Mouse (Mus musculus): ENCODE data around the gene Gm36864. TPM values are rescaled to one million over a fixed set of nuclear protein-coding genes. Genes with fewer than 3 reads are reported as not detected.

Gene Gm36864
- polyA plus RNA-seq, 1 experiment: not detected

GRCm38 (mm10) chr7:44268117-44268516 lies 32.1 kb downstream of the Gm36864 start:
- H3K27ac ChIP-seq (ENCODE audit: control insufficient read depth, insufficient read depth, low read length): no peak overlapping the region
- no peaks in the 10 kb centered on the region for H3K27me3 ChIP-seq (ENCODE audit: control insufficient read depth, insufficient read depth, low read length)
- 91% methylated on average over 11 of the region's 11 CpGs for WGBS
- no peaks in the 10 kb centered on the region for H3K36me3 ChIP-seq (ENCODE audit: control insufficient read depth, insufficient read depth, low read length)
- no peak for TF ChIP-seq CTCF (IDR thresholded peaks at IDR 0.05; ENCODE audit: borderline replicate concordance, control insufficient read depth, extremely low read depth, insufficient read depth, low read length, poor library complexity)
- no peak for TF ChIP-seq POLR2A (IDR thresholded peaks at IDR 0.05; ENCODE audit: control insufficient read depth, extremely low read depth, insufficient read depth, low read length, poor library complexity)
- H3K4me1 ChIP-seq (replicated peaks; ENCODE audit: control insufficient read depth, insufficient read depth, low read length): peaks cover 3% of the 10 kb centered on the region
- no peak for DNase-seq
- H3K4me3 ChIP-seq (ENCODE audit: control insufficient read depth, insufficient read depth, low read length): no peak overlapping the region

DNA sequence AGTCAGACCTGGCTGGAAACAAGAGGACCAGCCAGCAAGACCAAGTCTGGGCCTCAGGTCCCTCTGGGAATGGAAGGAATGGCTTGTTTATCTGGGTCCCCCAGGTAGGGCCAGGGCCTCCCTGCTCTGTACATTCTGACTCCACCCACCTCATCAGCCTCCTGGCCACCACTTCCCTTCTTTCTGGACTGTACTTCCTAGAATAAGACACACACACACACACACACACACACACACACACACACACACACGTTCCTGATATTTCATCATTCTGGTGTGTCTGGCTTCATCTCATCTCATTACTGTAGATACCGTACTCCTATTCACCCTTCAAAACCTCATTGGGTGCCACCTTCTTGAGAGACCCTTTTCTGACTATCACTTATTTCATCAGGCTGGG lies 33.4 kb downstream of the Gm36864 start:
- WGBS: 53% methylated on average over 2 of the region's 2 CpGs

DNA sequence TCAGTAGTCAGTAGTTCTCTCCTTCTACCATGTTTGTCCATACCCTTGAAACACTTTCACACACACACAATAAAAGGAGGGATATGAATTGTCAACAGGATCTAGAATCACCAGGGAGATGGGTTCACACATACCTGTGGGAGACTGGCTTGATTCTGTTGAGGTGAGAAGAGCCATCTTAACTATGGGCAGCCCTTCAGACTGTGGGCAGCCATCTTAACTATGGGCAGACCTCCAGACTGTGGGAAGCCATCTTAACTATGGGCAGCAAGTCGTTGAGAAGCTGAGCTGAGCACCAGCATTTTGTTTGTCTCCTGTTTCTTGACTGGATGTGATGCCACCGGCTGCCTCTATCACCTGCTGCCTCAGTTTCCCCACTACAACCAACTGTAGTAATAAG lies 35.3 kb downstream of the Gm36864 start:
- Histone ChIP-seq H3K4me3 (ENCODE audit: control insufficient read depth, insufficient read depth, low read length) (no peak overlapping the region), H3K27me3 (ENCODE audit: control insufficient read depth, insufficient read depth, low read length) (no peaks in the 10 kb centered on the region), H3K27ac (ENCODE audit: control insufficient read depth, insufficient read depth, low read length) (no peak overlapping the region), H3K4me1 (replicated peaks; ENCODE audit: control insufficient read depth, insufficient read depth, low read length) (no peaks in the 10 kb centered on the region), H3K36me3 (ENCODE audit: control insufficient read depth, insufficient read depth, low read length) (no peaks in the 10 kb centered on the region)
- TF ChIP-seq CTCF (IDR thresholded peaks at IDR 0.05; ENCODE audit: borderline replicate concordance, control insufficient read depth, extremely low read depth, insufficient read depth, low read length, poor library complexity): no peak
- no peak for TF ChIP-seq POLR2A (IDR thresholded peaks at IDR 0.05; ENCODE audit: control insufficient read depth, extremely low read depth, insufficient read depth, low read length, poor library complexity)
- DNase-seq: no peak
- 79% methylated on average over 2 of the region's 2 CpGs for WGBS

More for the DNA sequence above, 33.4 kb downstream of the Gm36864 start:
- H3K4me3 ChIP-seq (ENCODE audit: control insufficient read depth, insufficient read depth, low read length): no peak overlapping the region
- no peak for DNase-seq
- no peak for TF ChIP-seq CTCF (IDR thresholded peaks at IDR 0.05; ENCODE audit: borderline replicate concordance, control insufficient read depth, extremely low read depth, insufficient read depth, low read length, poor library complexity)
- no peak for TF ChIP-seq POLR2A (IDR thresholded peaks at IDR 0.05; ENCODE audit: control insufficient read depth, extremely low read depth, insufficient read depth, low read length, poor library complexity)
- no peaks in the 10 kb centered on the region for H3K4me1 ChIP-seq (replicated peaks; ENCODE audit: control insufficient read depth, insufficient read depth, low read length)
- H3K36me3 ChIP-seq (ENCODE audit: control insufficient read depth, insufficient read depth, low read length): no peaks in the 10 kb centered on the region
- H3K27ac ChIP-seq (ENCODE audit: control insufficient read depth, insufficient read depth, low read length): no peak overlapping the region
- H3K27me3 ChIP-seq (ENCODE audit: control insufficient read depth, insufficient read depth, low read length): no peaks in the 10 kb centered on the region

DNA sequence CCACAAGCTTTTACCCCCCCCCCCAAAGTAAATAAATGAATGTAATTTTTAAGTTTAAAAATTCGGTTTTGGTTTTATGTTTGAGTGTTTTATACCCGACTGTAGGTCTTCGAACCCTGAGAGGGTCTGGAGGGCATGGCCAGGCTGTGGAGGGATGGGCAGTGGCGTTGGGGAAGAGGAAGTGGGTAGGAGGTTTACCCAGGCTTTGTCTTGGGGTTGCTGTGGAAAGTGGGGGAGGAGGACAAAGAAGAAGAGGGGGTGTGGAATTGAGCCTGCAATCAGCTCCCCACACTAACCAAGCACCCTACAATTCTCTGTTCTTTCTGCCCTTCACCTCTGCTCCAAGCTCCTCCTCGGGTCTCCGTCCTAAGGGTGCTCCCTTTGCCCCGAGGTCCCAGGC lies 36.6 kb downstream of the Gm36864 start:
- Histone ChIP-seq H3K27me3 (ENCODE audit: control insufficient read depth, insufficient read depth, low read length) (no peaks in the 10 kb centered on the region), H3K27ac (ENCODE audit: control insufficient read depth, insufficient read depth, low read length) (no peak overlapping the region), H3K36me3 (ENCODE audit: control insufficient read depth, insufficient read depth, low read length) (no peaks in the 10 kb centered on the region), H3K4me3 (ENCODE audit: control insufficient read depth, insufficient read depth, low read length) (no peak overlapping the region), H3K4me1 (replicated peaks; ENCODE audit: control insufficient read depth, insufficient read depth, low read length) (no peaks in the 10 kb centered on the region)
- 59% methylated on average over 7 of the region's 7 CpGs for WGBS
- no peak for DNase-seq
- TF ChIP-seq CTCF (IDR thresholded peaks at IDR 0.05; ENCODE audit: borderline replicate concordance, control insufficient read depth, extremely low read depth, insufficient read depth, low read length, poor library complexity) (no peak), POLR2A (IDR thresholded peaks at IDR 0.05; ENCODE audit: control insufficient read depth, extremely low read depth, insufficient read depth, low read length, poor library complexity) (no peak)

DNA sequence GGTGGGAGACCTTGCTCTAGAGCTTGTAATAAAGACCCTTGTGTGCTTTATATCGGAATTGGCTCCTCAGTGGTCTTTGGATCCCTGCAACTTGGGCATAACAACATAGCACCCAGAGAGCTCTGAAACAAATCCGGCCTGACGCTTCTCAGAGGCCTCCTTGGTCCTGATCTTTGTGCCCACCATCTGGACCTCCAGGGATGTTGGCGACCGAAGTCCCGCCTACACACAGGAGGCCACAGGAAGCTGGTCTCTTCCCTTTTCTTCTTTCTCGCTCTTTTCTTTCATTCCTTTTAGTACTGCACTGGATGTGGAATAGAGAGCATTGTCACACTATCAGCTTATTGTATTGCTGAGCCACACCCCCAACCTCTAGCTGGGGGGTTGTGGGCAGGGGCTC lies 37.5 kb downstream of the Gm36864 start:
- TF ChIP-seq POLR2A (IDR thresholded peaks at IDR 0.05; ENCODE audit: control insufficient read depth, extremely low read depth, insufficient read depth, low read length, poor library complexity) (no peak), CTCF (IDR thresholded peaks at IDR 0.05; ENCODE audit: borderline replicate concordance, control insufficient read depth, extremely low read depth, insufficient read depth, low read length, poor library complexity) (no peak)
- 88% methylated on average over 7 of the region's 7 CpGs for WGBS
- Histone ChIP-seq H3K27ac (ENCODE audit: control insufficient read depth, insufficient read depth, low read length) (no peak overlapping the region), H3K4me3 (ENCODE audit: control insufficient read depth, insufficient read depth, low read length) (no peak overlapping the region), H3K27me3 (ENCODE audit: control insufficient read depth, insufficient read depth, low read length) (no peaks in the 10 kb centered on the region), H3K36me3 (ENCODE audit: control insufficient read depth, insufficient read depth, low read length) (no peaks in the 10 kb centered on the region), H3K4me1 (replicated peaks; ENCODE audit: control insufficient read depth, insufficient read depth, low read length) (no peaks in the 10 kb centered on the region)
- no peak for DNase-seq

DNA sequence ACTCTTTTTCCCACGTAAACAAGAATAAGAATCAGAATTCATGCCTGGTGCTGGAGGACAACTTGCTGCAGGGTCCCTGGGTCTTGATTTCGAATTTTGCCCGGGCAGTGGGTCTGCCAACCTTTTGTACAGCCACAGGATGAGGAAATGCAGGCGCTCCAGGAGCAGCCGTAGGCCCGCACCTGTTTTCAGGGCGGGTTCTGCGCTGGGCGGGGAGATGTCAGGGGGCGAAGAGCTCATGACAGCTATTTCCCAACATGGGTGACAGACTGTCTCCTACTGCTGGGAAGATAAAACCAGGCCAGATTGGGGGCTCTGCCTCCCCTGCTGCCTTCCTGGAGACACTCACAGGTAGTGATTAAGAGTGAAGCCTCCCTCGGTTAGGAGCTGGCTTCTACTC lies 38.1 kb downstream of the Gm36864 start:
- 79% methylated on average over 11 of the region's 11 CpGs for WGBS

DNA sequence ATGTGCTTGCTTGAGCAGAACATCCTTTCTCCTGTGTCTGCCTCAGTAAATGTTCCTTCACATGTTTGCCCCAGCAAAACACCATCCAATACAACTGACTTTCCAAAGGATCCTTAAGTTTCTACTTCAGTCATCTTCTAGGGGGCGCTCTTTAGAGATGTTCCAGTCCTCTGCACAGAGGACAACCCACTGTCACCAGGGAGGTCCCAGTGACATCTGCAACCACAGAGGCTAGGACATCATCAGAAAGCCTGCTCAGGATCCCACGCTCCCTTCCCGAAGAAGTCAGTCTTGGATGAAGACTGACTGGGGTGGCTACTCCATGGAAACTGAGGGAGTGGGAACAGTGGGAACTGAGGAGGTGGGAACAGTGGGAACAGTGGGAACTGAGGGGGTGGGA lies 39.6 kb downstream of the Gm36864 start:
- H3K36me3 ChIP-seq (ENCODE audit: control insufficient read depth, insufficient read depth, low read length): no peaks in the 10 kb centered on the region
- no peak overlapping the region for H3K4me3 ChIP-seq (ENCODE audit: control insufficient read depth, insufficient read depth, low read length)
- 80% methylated on average over 3 of the region's 3 CpGs for WGBS
- H3K27ac ChIP-seq (ENCODE audit: control insufficient read depth, insufficient read depth, low read length): no peak overlapping the region
- H3K4me1 ChIP-seq (replicated peaks; ENCODE audit: control insufficient read depth, insufficient read depth, low read length): no peaks in the 10 kb centered on the region
- H3K27me3 ChIP-seq (ENCODE audit: control insufficient read depth, insufficient read depth, low read length): no peaks in the 10 kb centered on the region
- DNase-seq: no peak
- TF ChIP-seq CTCF (IDR thresholded peaks at IDR 0.05; ENCODE audit: borderline replicate concordance, control insufficient read depth, extremely low read depth, insufficient read depth, low read length, poor library complexity) (no peak), POLR2A (IDR thresholded peaks at IDR 0.05; ENCODE audit: control insufficient read depth, extremely low read depth, insufficient read depth, low read length, poor library complexity) (no peak)

More for the DNA sequence above, 38.1 kb downstream of the Gm36864 start:
- no peak for DNase-seq
- no peaks in the 10 kb centered on the region for H3K27me3 ChIP-seq (ENCODE audit: control insufficient read depth, insufficient read depth, low read length)
- H3K4me3 ChIP-seq (ENCODE audit: control insufficient read depth, insufficient read depth, low read length): no peak overlapping the region
- no peaks in the 10 kb centered on the region for H3K4me1 ChIP-seq (replicated peaks; ENCODE audit: control insufficient read depth, insufficient read depth, low read length)
- TF ChIP-seq POLR2A (IDR thresholded peaks at IDR 0.05; ENCODE audit: control insufficient read depth, extremely low read depth, insufficient read depth, low read length, poor library complexity) (no peak), CTCF (IDR thresholded peaks at IDR 0.05; ENCODE audit: borderline replicate concordance, control insufficient read depth, extremely low read depth, insufficient read depth, low read length, poor library complexity) (no peak)
- no peaks in the 10 kb centered on the region for H3K36me3 ChIP-seq (ENCODE audit: control insufficient read depth, insufficient read depth, low read length)
- H3K27ac ChIP-seq (ENCODE audit: control insufficient read depth, insufficient read depth, low read length): no peak overlapping the region

Data from thymus, adult 2 months (tissue).